8 mouse cellular contexts compared by ENCODE assay signal in genomic region chr13:109686116-109686876, GRCm38 (mm10).
DNase-seq lines count a peak whose midpoint lies in the region; ATAC-seq lines count a peak whose summit lies in the region.

No protein-coding gene starts in this region.

- no peaks in the 10 kb centered on the region for H3K36me3 ChIP-seq in kidney, embryonic 16.5 days (ENCODE audit: insufficient read depth, low read length)
- no peaks in the 10 kb centered on the region for H3K36me3 ChIP-seq in limb, embryonic 10.5 days
- no peaks in the 10 kb centered on the region for H3K36me3 ChIP-seq in neural tube, embryonic 12.5 days

- H3K4me2 ChIP-seq in kidney, embryonic 16.5 days (replicated peaks; ENCODE audit: low read depth, low read length), result peak overlapping the region; percentile 84
- H3K4me2 ChIP-seq in neural tube, embryonic 12.5 days (replicated peaks), result peak overlapping the region; percentile 84

- peak overlapping the region; percentile 82 for H3K27ac ChIP-seq in kidney, embryonic 16.5 days (ENCODE audit: low read length)
- H3K27ac ChIP-seq in limb, embryonic 10.5 days, result peak overlapping the region; percentile 89
- H3K27ac ChIP-seq in neural tube, embryonic 12.5 days, result no peak overlapping the region

- no peaks in the 10 kb centered on the region for H3K9me3 ChIP-seq in kidney, embryonic 16.5 days (ENCODE audit: low read length)
- H3K9me3 ChIP-seq in limb, embryonic 10.5 days (replicated peaks), result no peaks in the 10 kb centered on the region
- H3K9me3 ChIP-seq in neural tube, embryonic 12.5 days, result no peaks in the 10 kb centered on the region

- no peak for DNase-seq in kidney, postnatal 14 days
- peak; percentile 49 for DNase-seq in limb, embryonic 10.5 days (ENCODE audit: low spot score)
- no peak for DNase-seq in left cerebral cortex, adult 11 months (ENCODE audit: low spot score)
- DNase-seq in spleen, postnatal 4 days (ENCODE audit: low spot score in 2 of 2), result no peak
- no peak for DNase-seq in embryo, embryonic 9.5 days (ENCODE audit: extremely low spot score)

- H3K4me3 ChIP-seq in kidney, embryonic 16.5 days (ENCODE audit: low read length), result peak overlapping the region; percentile 57
- H3K4me3 ChIP-seq in limb, embryonic 10.5 days, result peak overlapping the region; percentile 62
- H3K4me3 ChIP-seq in neural tube, embryonic 12.5 days, result peak overlapping the region; percentile 43; the same call in 1 of the 2 replicates

- no peaks in the 10 kb centered on the region for H3K27me3 ChIP-seq in kidney, embryonic 16.5 days (ENCODE audit: insufficient read depth, low read length)
- H3K27me3 ChIP-seq in limb, embryonic 10.5 days (ENCODE audit: low read depth, poor library complexity, severe bottlenecking), result no peaks in the 10 kb centered on the region
- no peaks in the 10 kb centered on the region for H3K27me3 ChIP-seq in neural tube, embryonic 12.5 days (replicated peaks)

- 11% methylated on average over 4 of the region's 4 CpGs for WGBS in kidney, embryonic 16.5 days
- WGBS in limb, embryonic 10.5 days, result 15% methylated on average over 4 of the region's 4 CpGs
- whole genome bisulfite sequencing in neural tube, embryonic 12.5 days, result 22% methylated on average over 4 of the region's 4 CpGs

- H3K4me1 ChIP-seq in kidney, embryonic 16.5 days (ENCODE audit: insufficient read depth, low read length), result peaks cover 9% of the 10 kb centered on the region
- H3K4me1 ChIP-seq in limb, embryonic 10.5 days, result peaks cover 36% of the 10 kb centered on the region
- H3K4me1 ChIP-seq in neural tube, embryonic 12.5 days, result peaks cover 16% of the 10 kb centered on the region; the same call in 1 of the 2 replicates

- no peak for ATAC-seq in kidney, embryonic 16.5 days (ENCODE audit: low FRiP score, low TSS enrichment)
- peak; percentile 47 for ATAC-seq in erythroblast, adult 5-6 weeks (replicated peaks; ENCODE audit: low FRiP score, poor library complexity, severe bottlenecking)
- no peak for ATAC-seq in neural tube, embryonic 12.5 days (ENCODE audit: low FRiP score, low read depth)

- H3K9ac ChIP-seq in kidney, embryonic 16.5 days (replicated peaks; ENCODE audit: low read length), result peak overlapping the region; percentile 74
- H3K9ac ChIP-seq in neural tube, embryonic 12.5 days, result no peak overlapping the region
